Mouse (Mus musculus): ENCODE measurements around the gene Ccdc36.

- no peak for TF ChIP-seq ZC3H11A (IDR thresholded peaks at IDR 0.05; ENCODE audit: low read depth, low read length)
- no peak for TF ChIP-seq MEF2A (IDR thresholded peaks at IDR 0.05; ENCODE audit: extremely low read depth, insufficient replicate concordance, low read depth, low read length, poor library complexity, severe bottlenecking)
- no peak for TF ChIP-seq MYC (IDR thresholded peaks at IDR 0.05; ENCODE audit: low read depth, low read length)
- no peak for TF ChIP-seq MAX (IDR thresholded peaks at IDR 0.05; ENCODE audit: low read length)
- no peak for TF ChIP-seq CTCF (IDR thresholded peaks at IDR 0.05 in 2 of 3, conservative IDR thresholded peaks at IDR 0.05 in 1 of 3; ENCODE audit: control insufficient read depth in 1 of 3, insufficient read depth in 1 of 3, low read depth in 2 of 3, low read length in 3 of 3, poor library complexity in 1 of 3, severe bottlenecking in 1 of 3)
- TF ChIP-seq E2F4 (IDR thresholded peaks at IDR 0.05; ENCODE audit: borderline replicate concordance, low read depth, low read length) = no peak
- no peak for TF ChIP-seq NRF1 (IDR thresholded peaks at IDR 0.05; ENCODE audit: insufficient read depth, low read depth, low read length, poor library complexity, severe bottlenecking)
- no peak for TF ChIP-seq GATA1 (IDR thresholded peaks at IDR 0.05; ENCODE audit: low read depth, low read length)
Observed at GRCm38 (mm10) chr9:108466219-108466618, 37.9 kb upstream of the Ccdc36 start.
